Mouse (Mus musculus): ENCODE data around the gene Tex47. TPM values are rescaled to one million over a fixed set of nuclear protein-coding genes. Genes with fewer than 3 reads are reported as not detected.

The Tex47 gene
- total RNA-seq (2021) (not detected), polyA plus RNA-seq (2012; rRNA removed) (not detected in 2 replicates)
- long read RNA-seq = 0 reads

DNA sequence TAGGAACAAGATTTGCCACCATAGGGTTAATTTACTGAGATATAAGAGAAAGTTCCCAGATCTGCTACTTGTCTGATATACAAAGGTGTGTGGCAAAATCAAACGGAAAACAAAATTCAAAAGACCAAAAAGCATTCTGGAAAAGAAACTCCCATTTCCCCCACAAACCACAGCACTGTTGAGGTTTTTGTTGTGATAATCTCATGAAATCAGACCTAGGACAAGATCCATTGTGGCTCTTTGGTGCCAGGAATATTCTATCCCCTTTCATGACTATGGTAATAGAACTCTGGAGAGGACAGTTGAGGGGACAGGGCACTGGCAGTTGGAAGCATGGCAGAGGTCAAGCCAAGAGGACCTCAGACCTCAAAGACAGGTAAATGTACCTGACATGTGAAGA, at the start of gene Tex47:
Tex47 (plus strand) TSS at position 301 of the 400 bp plus-strand sequence.
- no peak within 1 kb of the TSS for H3K9ac ChIP-seq (ENCODE audit: low read depth, low read length)
- no peak for TF ChIP-seq EP300 (IDR thresholded peaks at IDR 0.05; ENCODE audit: insufficient read depth, low read depth, low read length)
- TF ChIP-seq CTCF (IDR thresholded peaks at IDR 0.05) = no peak
- no peak for TF ChIP-seq POLR2A (IDR thresholded peaks at IDR 0.05; ENCODE audit: insufficient read depth, low read depth, low read length)
- no peaks in the 10 kb centered on the region for H3K79me2 ChIP-seq (replicated peaks; ENCODE audit: control insufficient read depth, insufficient read depth, low read length)
- DNase-seq = no peak
- WGBS = 67% methylated on average over 1 of the region's 1 CpGs
- H3K4me3 ChIP-seq = no peak within 1 kb of the TSS
- H3K36me3 ChIP-seq (ENCODE audit: control insufficient read depth, insufficient read depth, low read length) = no peaks in the 10 kb centered on the region
- H3K4me1 ChIP-seq (ENCODE audit: control insufficient read depth, insufficient read depth, low read length) = no peaks in the 10 kb centered on the region
- no peaks in the 10 kb centered on the region for H3K27me3 ChIP-seq (ENCODE audit: control insufficient read depth, insufficient read depth, low read length)
- H3K27ac ChIP-seq = no peak within 1 kb of the TSS
- intact Hi-C loops (cut with DNase I) = no loop called here

DNA sequence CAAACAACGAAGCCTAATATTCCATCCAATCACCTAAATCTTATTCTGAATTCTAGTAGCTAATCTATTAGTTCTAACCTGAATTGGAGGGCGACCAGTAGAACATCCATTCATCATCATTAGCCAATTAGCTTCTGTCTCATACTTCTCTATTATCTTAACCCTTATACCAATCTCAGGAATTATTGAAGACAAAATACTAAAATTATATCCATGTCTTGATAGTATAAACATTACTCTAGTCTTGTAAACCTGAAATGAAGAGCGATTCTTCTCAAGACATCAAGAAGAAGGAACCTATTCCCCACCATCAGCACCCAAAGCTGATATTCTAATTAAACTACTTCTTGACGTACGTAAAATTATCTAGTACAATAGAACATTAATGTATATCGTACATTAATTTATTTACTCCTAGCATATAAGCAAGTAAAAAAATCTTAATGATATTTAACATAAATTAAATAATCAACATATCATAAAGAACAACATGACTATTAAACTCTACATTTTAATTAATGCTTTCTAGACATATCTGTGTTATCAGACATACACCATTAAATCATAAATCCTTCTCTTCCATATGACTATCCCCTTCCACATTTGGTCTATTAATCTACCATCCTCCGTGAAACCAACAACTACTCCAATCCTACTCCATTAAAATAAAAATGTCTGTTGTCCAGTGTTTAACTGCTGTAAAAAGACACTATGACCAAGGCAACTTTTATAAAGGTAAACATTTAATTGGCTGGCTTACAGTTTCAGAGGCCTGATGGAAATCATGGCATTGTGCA, 27.1 kb upstream of the Tex47 start:
- WGBS = 77% methylated on average over 7 of the region's 7 CpGs
- TF ChIP-seq CTCF (IDR thresholded peaks at IDR 0.05) (no peak), EP300 (IDR thresholded peaks at IDR 0.05; ENCODE audit: insufficient read depth, low read depth, low read length) (no peak), POLR2A (IDR thresholded peaks at IDR 0.05; ENCODE audit: insufficient read depth, low read depth, low read length) (no peak)
- Histone ChIP-seq H3K9ac (ENCODE audit: low read depth, low read length) (no peak overlapping the region), H3K27ac (no peak overlapping the region), H3K4me3 (no peak overlapping the region), H3K27me3 (ENCODE audit: control insufficient read depth, insufficient read depth, low read length) (no peaks in the 10 kb centered on the region), H3K4me1 (ENCODE audit: control insufficient read depth, insufficient read depth, low read length) (no peaks in the 10 kb centered on the region), H3K79me2 (replicated peaks; ENCODE audit: control insufficient read depth, insufficient read depth, low read length) (no peaks in the 10 kb centered on the region), H3K36me3 (ENCODE audit: control insufficient read depth, insufficient read depth, low read length) (no peaks in the 10 kb centered on the region)
- no peak for DNase-seq
- intact Hi-C loops (cut with DNase I) = no loop called here

DNA sequence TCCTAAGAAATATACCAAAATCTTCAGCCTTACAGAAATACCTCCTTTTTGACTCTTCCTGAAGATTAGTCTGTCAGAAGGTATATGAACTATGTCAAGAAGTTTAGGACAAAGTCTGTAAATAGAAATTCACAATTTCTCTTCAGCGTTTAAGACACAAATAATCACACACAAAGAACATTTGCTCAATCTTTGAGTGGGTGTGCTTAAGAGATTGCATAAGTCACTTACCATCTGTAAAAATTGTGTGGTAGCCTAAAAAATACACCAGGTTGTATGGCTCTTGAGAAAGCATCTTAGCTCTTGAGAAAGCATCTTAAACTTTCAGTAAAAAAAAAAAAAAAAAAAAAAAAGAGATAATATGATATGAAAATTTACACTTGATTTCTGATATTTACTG, 19.6 kb upstream of the Tex47 start:
- Histone ChIP-seq H3K27me3 (ENCODE audit: control insufficient read depth, insufficient read depth, low read length) (no peaks in the 10 kb centered on the region), H3K36me3 (ENCODE audit: control insufficient read depth, insufficient read depth, low read length) (no peaks in the 10 kb centered on the region), H3K27ac (no peak overlapping the region), H3K79me2 (replicated peaks; ENCODE audit: control insufficient read depth, insufficient read depth, low read length) (no peaks in the 10 kb centered on the region), H3K9ac (ENCODE audit: low read depth, low read length) (no peak overlapping the region), H3K4me1 (ENCODE audit: control insufficient read depth, insufficient read depth, low read length) (no peaks in the 10 kb centered on the region), H3K4me3 (no peak overlapping the region)
- TF ChIP-seq EP300 (IDR thresholded peaks at IDR 0.05; ENCODE audit: insufficient read depth, low read depth, low read length) (no peak), POLR2A (IDR thresholded peaks at IDR 0.05; ENCODE audit: insufficient read depth, low read depth, low read length) (no peak), CTCF (IDR thresholded peaks at IDR 0.05) (no peak)
- 86% methylated on average over 1 of the region's 1 CpGs for WGBS
- DNase-seq = no peak
- intact Hi-C loops (cut with DNase I) = no loop called here

DNA sequence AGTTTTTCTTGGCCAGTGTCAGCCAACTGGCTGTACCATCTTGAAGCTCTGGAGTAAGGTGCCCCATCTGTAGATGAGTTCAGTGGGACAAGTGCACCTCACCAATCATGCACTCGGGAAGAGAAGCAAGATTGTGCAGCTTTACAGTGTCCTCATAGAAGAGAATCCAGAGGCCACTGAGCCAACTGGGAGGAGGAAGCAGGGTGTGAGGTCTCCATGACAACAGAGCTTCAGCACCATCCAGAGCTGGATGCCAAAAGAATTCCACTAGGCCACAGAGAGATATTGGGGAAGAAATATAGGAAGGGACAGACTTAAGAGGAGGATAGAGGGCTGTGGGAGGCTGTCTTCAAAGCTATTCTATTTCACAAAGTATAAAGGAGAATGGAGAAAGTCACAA, 950 bp upstream of the Tex47 start:
- H3K9ac ChIP-seq (ENCODE audit: low read depth, low read length) = no peak overlapping the region
- DNase-seq = no peak
- intact Hi-C loops (cut with DNase I) = no loop called here
- no peak for TF ChIP-seq POLR2A (IDR thresholded peaks at IDR 0.05; ENCODE audit: insufficient read depth, low read depth, low read length)
- H3K79me2 ChIP-seq (replicated peaks; ENCODE audit: control insufficient read depth, insufficient read depth, low read length) = no peaks in the 10 kb centered on the region
- no peak overlapping the region for H3K4me3 ChIP-seq
- no peaks in the 10 kb centered on the region for H3K4me1 ChIP-seq (ENCODE audit: control insufficient read depth, insufficient read depth, low read length)
- WGBS = 38% methylated on average over 1 of the region's 1 CpGs
- H3K27ac ChIP-seq = no peak overlapping the region
- no peaks in the 10 kb centered on the region for H3K36me3 ChIP-seq (ENCODE audit: control insufficient read depth, insufficient read depth, low read length)
- no peaks in the 10 kb centered on the region for H3K27me3 ChIP-seq (ENCODE audit: control insufficient read depth, insufficient read depth, low read length)

DNA sequence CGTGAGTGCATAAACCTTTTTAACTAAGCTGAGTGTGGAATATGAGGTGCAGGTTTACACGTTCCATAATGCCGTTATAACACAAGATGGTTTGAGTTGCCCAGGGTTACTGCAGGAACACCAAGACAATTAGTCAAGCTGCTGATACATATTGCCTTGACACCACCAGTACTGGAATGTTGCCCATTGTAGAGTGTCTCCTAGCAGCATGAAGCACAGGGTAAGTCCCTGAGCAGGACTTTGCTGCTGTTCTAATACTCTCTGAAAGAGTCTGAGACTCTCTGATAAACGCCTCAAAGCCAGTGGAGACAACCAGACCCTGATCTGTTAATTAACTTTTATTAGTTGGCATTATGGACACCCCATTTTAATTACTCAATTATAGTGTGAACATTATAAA, 21.7 kb downstream of the Tex47 start:
- TF ChIP-seq EP300 (IDR thresholded peaks at IDR 0.05; ENCODE audit: insufficient read depth, low read depth, low read length) = no peak
- TF ChIP-seq POLR2A (IDR thresholded peaks at IDR 0.05; ENCODE audit: insufficient read depth, low read depth, low read length) = no peak
- no peak for TF ChIP-seq CTCF (IDR thresholded peaks at IDR 0.05)
- H3K79me2 ChIP-seq (replicated peaks; ENCODE audit: control insufficient read depth, insufficient read depth, low read length) = no peaks in the 10 kb centered on the region
- intact Hi-C loops (cut with DNase I) = no loop called here
- H3K27me3 ChIP-seq (ENCODE audit: control insufficient read depth, insufficient read depth, low read length) = no peaks in the 10 kb centered on the region
- no peak for DNase-seq
- H3K27ac ChIP-seq = no peak overlapping the region
- no peaks in the 10 kb centered on the region for H3K4me1 ChIP-seq (ENCODE audit: control insufficient read depth, insufficient read depth, low read length)
- H3K9ac ChIP-seq (ENCODE audit: low read depth, low read length) = no peak overlapping the region
- no peaks in the 10 kb centered on the region for H3K36me3 ChIP-seq (ENCODE audit: control insufficient read depth, insufficient read depth, low read length)
- H3K4me3 ChIP-seq = no peak overlapping the region
- WGBS = 76% methylated on average over 4 of the region's 4 CpGs

DNA sequence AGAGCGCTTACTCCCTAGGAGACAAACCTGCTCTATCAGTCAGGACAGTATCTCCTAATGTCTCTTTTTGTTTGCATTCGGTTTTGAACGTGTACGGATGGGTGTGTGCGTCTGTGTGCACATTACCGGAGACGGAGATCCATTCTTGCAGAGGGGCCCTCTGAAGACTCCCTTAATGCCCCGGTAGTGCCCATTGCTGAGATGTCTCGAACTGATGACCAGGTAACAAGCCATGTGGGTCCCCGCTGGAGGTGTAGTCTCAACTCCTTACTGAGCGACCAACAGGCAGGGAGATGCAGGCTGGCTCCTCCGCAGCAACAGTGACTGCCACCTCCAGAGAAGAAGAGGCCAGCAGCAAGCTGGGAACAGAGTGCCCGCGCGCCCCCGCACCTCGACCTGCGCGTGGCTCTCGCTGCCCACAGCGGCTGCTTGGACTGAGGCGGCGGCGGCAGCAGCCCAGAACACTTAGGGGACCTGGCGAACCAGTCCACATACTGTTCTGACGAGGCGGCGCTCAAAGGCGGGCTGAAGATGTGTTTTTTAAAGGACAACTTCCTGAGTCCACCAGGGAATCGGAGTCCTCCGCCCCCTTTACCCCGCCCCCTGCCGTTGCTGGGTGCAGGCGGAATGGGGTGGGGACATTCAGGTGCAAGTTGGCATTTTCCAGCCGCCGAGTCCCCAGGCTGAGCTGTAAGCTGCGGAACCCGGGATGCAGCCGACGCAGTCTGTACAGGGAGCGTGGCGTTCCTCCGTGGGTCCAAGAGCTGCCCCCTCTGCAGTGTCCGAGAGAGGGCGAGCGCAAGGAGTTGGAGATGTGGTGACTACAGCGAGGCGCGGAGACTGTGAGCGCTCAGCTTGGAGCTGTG, 40.5 kb downstream of the Tex47 start, which contains the start of gene Zfp804b:
Zfp804b (minus strand) TSS at position 612 of the 866 bp plus-strand sequence.
- Histone ChIP-seq H3K4me3 (peak within 1 kb of the TSS; percentile 10; the same call in 1 of the 2 replicates), H3K4me1 (ENCODE audit: control insufficient read depth, insufficient read depth, low read length) (no peaks in the 10 kb centered on the region), H3K36me3 (ENCODE audit: control insufficient read depth, insufficient read depth, low read length) (no peaks in the 10 kb centered on the region), H3K79me2 (replicated peaks; ENCODE audit: control insufficient read depth, insufficient read depth, low read length) (no peaks in the 10 kb centered on the region), H3K27me3 (ENCODE audit: control insufficient read depth, insufficient read depth, low read length) (no peaks in the 10 kb centered on the region; the same call in 1 of the 2 replicates), H3K27ac (no peak within 1 kb of the TSS), H3K9ac (ENCODE audit: low read depth, low read length) (no peak within 1 kb of the TSS)
- intact Hi-C loops (cut with DNase I) = no loop called here
- TF ChIP-seq EP300 (IDR thresholded peaks at IDR 0.05; ENCODE audit: insufficient read depth, low read depth, low read length) (no peak), CTCF (IDR thresholded peaks at IDR 0.05) (peak; percentile 20)
- peak; percentile 3 to 23 for DNase-seq
- WGBS = under 1% methylated on average over 50 of the region's 50 CpGs
